Mouse (Mus musculus) liver, adult 2 months (tissue): Measurements from ENCODE around the gene Dupd1. TPM values are rescaled to one million over a fixed set of nuclear protein-coding genes. Genes with fewer than 3 reads are reported as not detected.

Experiments
- DNase-seq: peaks from one replicate; pipeline ENCODE4 v3.0.0-alpha.2; 2011; ENCODE audit warnings: low read depth, low spot score; ENCODE audit errors: extremely low read depth
- H3K27ac ChIP-seq: fragments of 200-500 bp; replicated peaks from 2 replicates; pipeline ENCODE4 v1.5.1; 2012; ENCODE audit warnings: low read depth, mild to moderate bottlenecking, control low read depth, inconsistent platforms, low read length; ENCODE audit not compliant: insufficient read depth
- H3K27me3 ChIP-seq: fragments of 200-500 bp; 2 replicates; pipeline ENCODE4 v1.6.1; 2012; ENCODE audit warnings: mild to moderate bottlenecking, moderate library complexity, low read length, inconsistent platforms; ENCODE audit not compliant: control insufficient read depth, insufficient read depth
- H3K36me3 ChIP-seq: fragments of 200-500 bp; 2 replicates; pipeline ENCODE4 v1.6.1; 2012; ENCODE audit warnings: low read length, inconsistent platforms; ENCODE audit not compliant: control insufficient read depth, insufficient read depth
- H3K4me1 ChIP-seq: fragments of 200-500 bp; 2 replicates; pipeline ENCODE4 v1.6.1; 2011; ENCODE audit warnings: low read length; ENCODE audit not compliant: control insufficient read depth, insufficient read depth
- H3K4me3 ChIP-seq: fragments of 200-500 bp; 2 replicates; pipeline ENCODE4 v1.5.1; 2011; ENCODE audit warnings: low read depth, mild to moderate bottlenecking, control low read depth, low read length, moderate library complexity; ENCODE audit not compliant: insufficient read depth
- H3K79me2 ChIP-seq: fragments of 200-500 bp; 2 replicates; pipeline ENCODE4 v1.6.1; 2012; ENCODE audit warnings: inconsistent platforms, mild to moderate bottlenecking, low read length, moderate library complexity; ENCODE audit not compliant: control insufficient read depth, insufficient read depth
- H3K9ac ChIP-seq: fragments of 200-500 bp; 2 replicates; pipeline ENCODE4 v1.6.1; 2012; ENCODE audit warnings: low read depth, mild to moderate bottlenecking, control low read depth, inconsistent platforms, low read length
- CTCF ChIP-seq: fragments of 200-500 bp; IDR thresholded peaks from 2 replicates; pipeline ENCODE4 v1.5.1; 2011; ENCODE audit warnings: low read depth, low read length, control low read depth
- POLR2A ChIP-seq: fragments of 200-500 bp; IDR thresholded peaks from 2 replicates; pipeline ENCODE4 v1.6.1; 2011; ENCODE audit warnings: low read length, control low read depth; ENCODE audit not compliant: insufficient read depth; ENCODE audit errors: extremely low read depth
- WGBS: fragments of 180-500 bp; shearing (Covaris S2); methylation state at CpG from one replicate; pipeline ENCODE4 v1.1.7; 2018; 5-methylcytosine and 5-hydroxymethylcytosine counted together
- polyA plus RNA-seq: library from polyadenylated mRNA; depleted of rRNA; stranded (reverse); fragments of >200 nt; gene quantifications from 2 replicates; pipeline ENCODE4 v1.2.3, GENCODE M21; 2012; rRNA removed
- total RNA-seq: library from RNA; depleted of rRNA; stranded (reverse); fragments of >200 nt; gene quantifications from 2 replicates; pipeline ENCODE4 v1.2.3, GENCODE M21; 2014; rRNA removed

The Dupd1 gene
- total and polyA plus RNA-seq, 2 experiments: not detected

GRCm38 (mm10) chr14:21631665-21632200, 82.6 kb downstream of the Dupd1 start:
- WGBS: 87% methylated on average over 5 of the region's 5 CpGs
- no peak overlapping the region for H3K4me3 ChIP-seq
- no peaks in the 10 kb centered on the region for H3K4me1 ChIP-seq
- no peak overlapping the region for H3K27ac ChIP-seq
- DNase-seq: no peak
- peaks cover 55% of the 10 kb centered on the region for H3K36me3 ChIP-seq
- no peaks in the 10 kb centered on the region for H3K27me3 ChIP-seq
- TF ChIP-seq CTCF: no peak
- no peak for TF ChIP-seq POLR2A
- H3K79me2 ChIP-seq: no peaks in the 10 kb centered on the region
- no peak overlapping the region for H3K9ac ChIP-seq

Other genes starting within 250 kb of the Dupd1 start
- 5.3 and 6.2 TPM in 2 replicates for gene Kat6b, start 233.1 kb downstream of the Dupd1 start, total RNA-seq
- gene Kat6b, start 233.1 kb downstream of the Dupd1 start, polyA plus RNA-seq: 2.8 and 3.2 TPM in 2 replicates
- gene Samd8, start 36.0 kb upstream of the Dupd1 start, total RNA-seq: 27.1 and 40.9 TPM in 2 replicates
- 12.7 and 14.5 TPM in 2 replicates for gene Samd8, start 36.0 kb upstream of the Dupd1 start, polyA plus RNA-seq
- 0.20 TPM in 1 of 2 replicates, not detected in the other for gene Dusp13, start 36.6 kb upstream of the Dupd1 start, total RNA-seq
- gene Dusp13, start 36.6 kb upstream of the Dupd1 start, polyA plus RNA-seq: 0.21 TPM in 1 of 2 replicates, not detected in the other
- gene Vdac2, start 110.7 kb upstream of the Dupd1 start, total RNA-seq: 87.0 and 89.3 TPM in 2 replicates
- 66.0 and 108 TPM in 2 replicates for gene Vdac2, start 110.7 kb upstream of the Dupd1 start, polyA plus RNA-seq
- gene Comtd1, start 134.4 kb upstream of the Dupd1 start, total RNA-seq: 4.1 and 8.0 TPM in 2 replicates
- gene Comtd1, start 134.4 kb upstream of the Dupd1 start, polyA plus RNA-seq: 8.6 and 10.1 TPM in 2 replicates